Mouse (Mus musculus) heart, adult 2 months (tissue): ENCODE data around the gene Tcaf3. TPM values are rescaled to one million over a fixed set of nuclear protein-coding genes. Genes with fewer than 3 reads are reported as not detected.

Source experiments
- DNase-seq, 2 experiments: peaks; one replicate each; pipeline ENCODE4 v3.0.0; 2021
- H3K27ac ChIP-seq: fragments of 200-600 bp; 2 replicates; pipeline ENCODE4 v1.8.1; 2022
- H3K27me3 ChIP-seq: fragments of 200-500 bp; 2 replicates; pipeline ENCODE4 v1.6.1; 2012; ENCODE audit warnings: mild to moderate bottlenecking, low read length, inconsistent platforms, mixed read lengths; ENCODE audit not compliant: control insufficient read depth, insufficient read depth
- H3K36me3 ChIP-seq: fragments of 200-500 bp; 2 replicates; pipeline ENCODE4 v1.6.1; 2012; ENCODE audit warnings: low read length, inconsistent platforms; ENCODE audit not compliant: control insufficient read depth, insufficient read depth
- H3K4me1 ChIP-seq: fragments of 200-500 bp; 2 replicates; pipeline ENCODE4 v1.6.1; 2011; ENCODE audit warnings: low read length; ENCODE audit not compliant: control insufficient read depth, insufficient read depth
- H3K4me3 ChIP-seq: fragments of 200-600 bp; 2 replicates; pipeline ENCODE4 v1.8.1; 2022
- H3K79me2 ChIP-seq: fragments of 200-500 bp; replicated peaks from 2 replicates; pipeline ENCODE4 v1.6.1; 2012; ENCODE audit warnings: mild to moderate bottlenecking, inconsistent platforms, low read length, moderate library complexity, mixed read lengths; ENCODE audit not compliant: control insufficient read depth, insufficient read depth
- H3K9ac ChIP-seq: fragments of 200-500 bp; 2 replicates; pipeline ENCODE4 v1.6.1; 2012; ENCODE audit warnings: low read depth, mild to moderate bottlenecking, control low read depth, inconsistent platforms, low read length, mixed read lengths
- CTCF ChIP-seq: fragments of 200-600 bp; IDR thresholded peaks from 2 replicates; pipeline ENCODE4 v1.8.1; 2022; ENCODE audit warnings: antibody characterized with exemption, mild to moderate bottlenecking, moderate library complexity
- EP300 ChIP-seq: fragments of 200-500 bp; IDR thresholded peaks from 2 replicates; pipeline ENCODE4 v1.6.1; 2011; ENCODE audit warnings: low read depth, low read length, control low read depth; ENCODE audit not compliant: insufficient read depth
- POLR2A ChIP-seq: fragments of 200-500 bp; IDR thresholded peaks from 2 replicates; pipeline ENCODE4 v1.6.1; 2011; ENCODE audit warnings: mild to moderate bottlenecking, low read depth, low read length, control low read depth; ENCODE audit not compliant: insufficient read depth
- WGBS: fragments of 180-500 bp; shearing (Covaris S2); methylation state at CpG from one replicate; pipeline ENCODE4 v1.1.7; 2018; 5-methylcytosine and 5-hydroxymethylcytosine counted together
- intact Hi-C: fragments of 180-260 bp; cut with DNase I; formaldehyde crosslinking; loops from one replicate; pipeline ENCODE4 v1.15.1; 2025
- long read RNA-seq: library from polyadenylated mRNA; stranded (forward); transcript quantifications from one replicate; pipeline ENCODE4 v2.0.0, GENCODE M21; 2021
- polyA plus RNA-seq: library from polyadenylated mRNA; depleted of rRNA; stranded (reverse); fragments of >200 nt; gene quantifications from 2 replicates; pipeline ENCODE4 v1.2.3, GENCODE M21; 2012; rRNA removed
- total RNA-seq, 2 experiments: library from RNA; stranded (reverse); gene quantifications; 2 replicates each; pipeline ENCODE4 v1.2.3; 2021

Tcaf3 gene
- total RNA-seq (not detected), polyA plus RNA-seq (not detected in 2 replicates)
- long read RNA-seq, result 0 reads

DNA sequence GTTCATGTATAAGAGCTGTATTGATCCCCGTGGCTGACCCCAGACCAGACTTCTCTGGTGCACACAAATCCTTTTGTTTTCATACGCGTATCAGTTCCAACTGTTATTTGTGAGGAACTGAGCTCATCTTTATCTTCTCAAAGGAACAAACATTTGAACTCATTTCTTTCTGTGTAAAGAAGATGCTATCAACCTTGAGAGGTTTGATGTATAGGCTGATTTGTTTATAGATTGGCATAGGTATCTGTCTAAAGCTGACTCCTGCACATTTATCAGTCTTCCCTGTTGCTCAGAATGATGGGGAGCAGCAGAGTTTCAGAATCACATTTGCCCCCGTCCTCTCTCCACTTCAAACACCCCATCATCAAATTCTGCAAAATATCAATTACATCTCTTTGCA is at the start of gene Tcaf3:
Gene Tcaf3, minus strand, starts transcription at position 101 of the 400 bp plus-strand sequence.
- Histone ChIP-seq H3K9ac (no peak within 1 kb of the TSS), H3K27me3 (no peaks in the 10 kb centered on the region), H3K79me2 (no peaks in the 10 kb centered on the region), H3K4me3 (no peak within 1 kb of the TSS), H3K4me1 (no peaks in the 10 kb centered on the region), H3K36me3 (no peaks in the 10 kb centered on the region), H3K27ac (no peak within 1 kb of the TSS)
- DNase-seq, result no peak
- TF ChIP-seq POLR2A, result no peak
- TF ChIP-seq CTCF, result no peak
- no peak for TF ChIP-seq EP300
- 78% methylated on average over 4 of the region's 4 CpGs for WGBS
- intact Hi-C loops, result no loop called here

GRCm38 (mm10) chr6:42644912-42645549 is 47.5 kb upstream of the Tcaf3 start, which contains the start of gene Tcaf2:
TSS of gene Tcaf2 (minus strand) at chr6:42645254.
- TF ChIP-seq EP300 (0 out of 2 replicates have a peak, but pooled peaks have one; percentile 68), POLR2A (peak; percentile 36; the same call in 1 of the 2 replicates), CTCF (peak; percentile 92)
- H3K36me3 ChIP-seq, result no peaks in the 10 kb centered on the region
- no peaks in the 10 kb centered on the region; the same call in 1 of the 2 replicates for H3K4me1 ChIP-seq
- peak within 1 kb of the TSS; percentile 34 for H3K4me3 ChIP-seq
- H3K9ac ChIP-seq, result peak within 1 kb of the TSS; percentile 32
- WGBS, result 1% methylated on average over 23 of the region's 23 CpGs
- no peaks in the 10 kb centered on the region for H3K79me2 ChIP-seq
- H3K27ac ChIP-seq, result peak within 1 kb of the TSS; percentile 27; the same call in 1 of the 2 replicates
- H3K27me3 ChIP-seq, result no peaks in the 10 kb centered on the region
- DNase-seq, result peak; percentile 92
- intact Hi-C loops, result loop anchor here (5.0 kb wide), 1 partner anchor 47 kb away; no protein-coding TSS in a partner anchor

GRCm38 (mm10) chr6:42634393-42634792 is 36.9 kb upstream of the Tcaf3 start:
- Histone ChIP-seq H3K36me3 (no peaks in the 10 kb centered on the region), H3K79me2 (no peaks in the 10 kb centered on the region), H3K27ac (no peak overlapping the region), H3K4me3 (no peak overlapping the region), H3K9ac (no peak overlapping the region), H3K27me3 (no peaks in the 10 kb centered on the region), H3K4me1 (no peaks in the 10 kb centered on the region)
- no peak for TF ChIP-seq EP300
- TF ChIP-seq CTCF, result no peak
- no peak for TF ChIP-seq POLR2A
- WGBS, result 81% methylated on average over 5 of the region's 5 CpGs
- no peak for DNase-seq
- intact Hi-C loops, result no loop called here

DNA sequence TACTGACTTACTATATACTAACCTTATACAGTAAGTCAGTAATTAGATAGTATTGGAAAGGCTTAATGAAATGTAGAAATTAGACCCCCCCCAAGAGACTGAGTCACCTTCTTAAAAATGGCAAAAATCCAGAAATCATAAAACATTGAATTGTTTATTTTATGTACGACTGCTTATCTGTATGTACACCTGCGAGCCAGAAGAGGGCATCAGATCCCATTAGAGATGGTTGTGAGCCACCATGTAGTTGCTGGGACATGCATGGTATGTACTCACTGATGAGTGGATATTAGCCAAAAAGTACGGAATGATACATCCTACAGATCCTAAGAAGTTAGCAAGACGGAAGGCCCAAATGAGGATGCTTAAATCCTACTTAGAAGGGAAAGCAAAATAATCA is 33.9 kb upstream of the Tcaf3 start:
- no peak for DNase-seq
- no peak overlapping the region for H3K4me3 ChIP-seq
- no peaks in the 10 kb centered on the region for H3K4me1 ChIP-seq
- 68% methylated on average over 4 of the region's 4 CpGs for WGBS
- H3K27me3 ChIP-seq, result no peaks in the 10 kb centered on the region
- H3K36me3 ChIP-seq, result no peaks in the 10 kb centered on the region
- intact Hi-C loops, result no loop called here
- TF ChIP-seq EP300 (no peak), POLR2A (no peak), CTCF (peak; percentile 33)
- no peak overlapping the region for H3K9ac ChIP-seq
- H3K79me2 ChIP-seq, result no peaks in the 10 kb centered on the region
- no peak overlapping the region for H3K27ac ChIP-seq

DNA sequence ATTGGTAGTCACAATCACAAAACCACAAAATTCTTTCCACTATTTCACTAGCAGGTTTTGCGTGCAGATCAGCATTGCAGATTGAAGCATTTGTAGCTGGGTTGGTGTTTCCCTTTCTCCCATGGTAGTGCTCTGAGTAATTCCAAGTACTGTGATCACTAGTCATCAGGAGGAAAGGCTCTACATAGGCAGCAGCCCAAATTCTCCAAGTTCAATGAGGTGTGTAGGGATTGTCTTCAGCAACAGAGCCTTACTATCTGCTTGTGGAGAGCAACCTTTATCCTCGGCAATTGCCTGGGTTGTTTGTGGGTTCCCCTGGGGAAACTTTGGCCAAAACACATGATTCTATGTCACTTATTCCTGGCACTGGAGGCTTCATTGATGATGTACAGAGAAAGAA is 19.4 kb upstream of the Tcaf3 start:
- no peaks in the 10 kb centered on the region for H3K36me3 ChIP-seq
- 72% methylated on average over 2 of the region's 2 CpGs for WGBS
- H3K4me3 ChIP-seq, result no peak overlapping the region
- no peak overlapping the region for H3K9ac ChIP-seq
- intact Hi-C loops, result loop anchor here (10.0 kb wide), 1 partner anchor 248 kb away; no protein-coding TSS in a partner anchor
- no peaks in the 10 kb centered on the region for H3K27me3 ChIP-seq
- no peaks in the 10 kb centered on the region for H3K79me2 ChIP-seq
- TF ChIP-seq POLR2A (no peak), EP300 (no peak), CTCF (no peak)
- DNase-seq, result no peak
- H3K27ac ChIP-seq, result no peak overlapping the region
- no peaks in the 10 kb centered on the region for H3K4me1 ChIP-seq

DNA sequence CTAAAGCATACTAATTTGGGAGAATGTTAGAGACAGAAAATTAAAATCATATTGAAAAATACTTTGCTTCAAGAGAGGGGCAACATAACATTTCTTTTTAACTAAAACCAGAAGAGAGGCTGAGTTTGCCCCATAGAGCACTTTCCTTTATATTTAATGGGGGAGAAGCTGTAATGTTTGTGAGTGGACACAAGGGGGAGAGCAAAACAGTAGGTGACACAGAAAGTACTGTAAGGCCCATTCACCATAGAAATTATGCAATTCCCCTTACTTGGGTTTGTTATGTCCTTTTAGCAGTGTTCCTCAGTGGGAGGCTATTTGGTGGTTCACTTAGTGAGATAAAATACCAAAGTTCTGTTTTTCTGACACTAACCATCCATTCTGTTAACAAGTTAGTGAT is 14.7 kb upstream of the Tcaf3 start:
- no peaks in the 10 kb centered on the region for H3K79me2 ChIP-seq
- DNase-seq, result no peak
- H3K27me3 ChIP-seq, result no peaks in the 10 kb centered on the region
- H3K27ac ChIP-seq, result no peak overlapping the region
- no peaks in the 10 kb centered on the region for H3K36me3 ChIP-seq
- TF ChIP-seq CTCF, result peak; percentile 82
- no peak for TF ChIP-seq POLR2A
- TF ChIP-seq EP300, result no peak
- no peak overlapping the region for H3K4me3 ChIP-seq
- intact Hi-C loops, result loop anchor here (10.0 kb wide), 1 partner anchor 253 kb away; no protein-coding TSS in a partner anchor
- no peak overlapping the region for H3K9ac ChIP-seq
- H3K4me1 ChIP-seq, result no peaks in the 10 kb centered on the region
